Mouse (Mus musculus) adrenal gland, adult 18-20 months (tissue): ENCODE measurements around the gene Lypd3. TPM values are rescaled to one million over a fixed set of nuclear protein-coding genes. Genes with fewer than 3 reads are reported as not detected.

Source experiments
- DNase-seq, 2 experiments: peaks; one replicate each; pipeline ENCODE4 v3.0.0; 2021 to 2022; ENCODE audit warnings: low spot score in 2 of 2
- long read RNA-seq, 2 experiments: library from polyadenylated mRNA; stranded (forward); transcript quantifications; one replicate each; pipeline ENCODE4 v2.0.0; 2021
- total RNA-seq, 2 experiments: library from RNA; stranded (reverse); gene quantifications; 1 replicate in 1 of 2; 2 replicates in 1 of 2; pipeline ENCODE4 v1.2.3; 2021

Lypd3 gene
- under 1 TPM in 1 of 2 experiments, not detected in 1; 0.50 TPM for total RNA-seq
- long read RNA-seq, experiment 1, result 0 reads
- long read RNA-seq, experiment 2, partial matches to known transcripts, result 2 of 2 reads
- long read RNA-seq, experiment 2, other reads (novel, unspliced or antisense), result 0 of 2 reads

DNA sequence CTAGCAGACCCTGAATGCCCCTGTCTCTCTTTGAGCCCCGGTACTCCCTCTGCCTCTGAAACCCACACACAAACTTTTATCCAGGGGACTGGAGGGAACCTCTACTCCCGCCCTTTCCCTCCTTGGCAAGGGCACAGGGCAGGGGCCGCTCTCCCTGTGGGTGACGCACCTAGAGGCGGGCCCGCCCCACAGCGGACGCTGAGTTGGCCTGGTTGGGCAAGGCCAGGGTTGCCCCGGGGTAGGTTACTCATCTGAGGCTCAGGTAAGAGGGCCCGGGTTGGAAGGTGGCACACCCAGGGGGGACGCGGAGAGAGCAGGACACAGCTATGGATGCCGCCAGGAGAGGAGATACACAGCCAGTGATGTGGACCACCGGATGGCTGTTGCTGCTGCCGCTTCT is at the start of gene Lypd3:
TSS of gene Lypd3 (plus strand) at position 287 of the 400 bp plus-strand sequence.
- DNase-seq, result no peak

DNA sequence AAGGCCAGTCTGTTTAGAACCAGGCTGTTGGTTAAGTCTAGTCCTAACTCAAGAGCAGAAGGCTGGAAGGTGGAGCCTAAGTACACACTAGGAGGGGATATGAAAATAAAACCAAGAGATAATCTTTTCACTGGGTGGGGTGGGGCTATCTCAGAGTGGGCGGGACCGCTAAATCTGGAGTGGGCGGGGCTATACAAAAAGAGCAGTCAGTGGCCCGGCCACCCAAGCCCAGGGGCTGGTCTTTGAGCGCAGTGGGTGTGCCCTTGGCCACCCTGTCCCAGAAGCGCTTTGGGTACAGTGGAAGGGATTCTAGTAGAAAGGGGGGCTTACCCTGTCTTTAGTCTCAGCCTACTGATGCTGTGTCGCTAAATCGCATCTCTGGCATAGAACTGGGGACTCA is 49.5 kb upstream of the Lypd3 start:
- DNase-seq, result no peak

GRCm38 (mm10) chr7:24587330-24588105 is 48.8 kb upstream of the Lypd3 start, which contains the start of the genes Ethe1 and Zfp575:
Gene Ethe1 (plus strand): TSS chr7:24587543.
Gene Zfp575 (minus strand): TSS chr7:24587641.
- DNase-seq, result no peak

DNA sequence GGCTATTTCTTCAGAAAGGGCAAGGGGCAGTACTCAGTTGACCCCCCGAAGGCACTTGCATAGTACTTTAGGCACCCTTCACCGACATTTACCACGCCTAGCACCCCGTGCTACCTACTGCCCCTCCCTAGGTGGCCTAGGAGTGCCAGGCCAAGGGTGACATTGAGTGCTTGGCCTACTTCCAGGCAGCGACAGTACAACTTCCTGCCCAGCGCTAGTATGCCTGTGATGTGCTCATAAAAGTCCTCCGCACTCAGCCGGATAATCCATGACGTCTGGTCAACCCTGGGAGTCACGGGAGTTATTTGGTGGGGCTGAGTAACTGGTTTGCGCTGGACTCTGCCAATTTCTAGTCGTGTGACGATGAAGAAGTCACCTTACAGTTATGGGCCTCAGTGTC is 48.0 kb upstream of the Lypd3 start:
- peak in 1 of 2 experiments; percentile 50 for DNase-seq

- DNase-seq, result no peak
These were observed 44.6 kb upstream of the Lypd3 start for GRCm38 (mm10) chr7:24591735-24592134.

- no peak for DNase-seq
These were observed 44.2 kb upstream of the Lypd3 start for GRCm38 (mm10) chr7:24592163-24592562.

GRCm38 (mm10) chr7:24592781-24593180 is 43.6 kb upstream of the Lypd3 start:
- no peak for DNase-seq

DNA sequence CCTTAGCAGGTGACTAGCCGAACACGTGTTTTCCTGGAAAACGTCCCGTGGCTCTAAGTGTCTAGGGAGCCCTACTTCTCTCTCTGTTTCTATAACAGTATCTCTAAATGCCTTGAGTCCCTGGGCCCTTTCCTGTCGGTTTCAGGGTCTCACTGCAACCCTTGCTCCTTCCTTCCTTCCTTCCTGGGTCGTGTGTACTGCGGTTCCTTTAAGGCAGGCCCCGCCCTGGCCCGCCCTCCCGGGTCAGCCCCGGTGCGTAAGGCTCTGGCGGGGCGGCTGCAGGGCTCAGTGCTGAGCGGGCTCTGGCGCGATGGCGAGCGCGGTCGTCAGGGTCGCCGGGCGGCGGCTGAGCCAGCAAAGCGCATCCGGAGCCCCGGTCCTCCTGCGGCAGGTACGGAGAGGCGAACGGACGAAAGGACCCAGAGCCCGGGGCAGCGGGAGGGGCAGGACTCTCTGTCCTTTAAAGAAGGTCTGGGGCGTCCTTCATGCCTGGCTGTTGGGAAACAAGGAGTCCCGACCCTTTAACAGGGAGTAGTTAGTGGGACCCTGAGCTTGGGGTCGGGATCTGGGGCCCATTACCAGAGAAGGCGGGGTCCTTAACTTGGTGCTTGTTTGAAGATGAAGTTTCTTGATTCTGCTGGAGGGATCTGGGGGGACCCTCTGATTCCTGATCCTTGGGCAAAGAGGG is 42.6 kb upstream of the Lypd3 start:
- peak; percentile 79 to 83 for DNase-seq

- DNase-seq, result no peak
These were observed 42.0 kb upstream of the Lypd3 start for GRCm38 (mm10) chr7:24594309-24594803.

DNA sequence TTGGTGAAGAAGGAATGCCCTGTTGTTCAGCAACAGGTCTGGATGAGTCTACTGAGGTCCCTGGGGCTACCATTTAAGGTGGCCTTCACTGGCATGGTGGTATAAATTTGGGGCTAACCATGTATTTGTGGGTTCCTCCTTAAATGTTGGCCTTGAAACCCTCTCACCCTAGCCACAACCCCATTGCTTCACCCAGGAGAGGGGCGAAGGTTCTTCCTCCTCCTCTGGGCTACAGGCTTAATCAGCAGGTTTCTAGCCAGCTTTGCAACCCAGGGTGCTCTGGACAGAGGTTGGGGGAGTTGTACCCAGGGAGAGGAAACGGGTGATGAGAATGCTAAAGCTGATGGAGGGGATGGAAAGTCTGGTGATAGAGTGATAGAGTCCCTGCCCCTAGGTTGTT is 40.9 kb upstream of the Lypd3 start:
- DNase-seq, result no peak

DNA sequence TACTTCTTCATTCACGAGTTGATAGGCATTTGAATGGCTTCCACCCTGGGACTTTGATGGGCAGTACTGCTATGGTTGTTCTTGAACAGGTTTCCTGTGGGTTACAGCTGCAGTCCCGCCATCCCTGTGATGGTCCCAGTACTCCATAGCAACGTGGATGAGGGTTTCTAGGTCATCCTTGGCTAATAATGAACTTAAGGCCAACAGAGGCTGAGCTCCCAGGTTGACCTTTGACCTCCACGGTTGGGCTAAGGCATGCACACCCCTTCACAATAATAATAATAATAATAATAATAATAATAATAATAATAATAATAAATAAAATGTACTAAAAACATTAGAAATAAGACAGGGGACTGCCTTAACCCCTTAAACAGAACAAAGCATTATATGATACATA is 38.2 kb upstream of the Lypd3 start:
- DNase-seq, result no peak

GRCm38 (mm10) chr7:24599211-24600067 is 36.9 kb upstream of the Lypd3 start:
- DNase-seq, result no peak

DNA sequence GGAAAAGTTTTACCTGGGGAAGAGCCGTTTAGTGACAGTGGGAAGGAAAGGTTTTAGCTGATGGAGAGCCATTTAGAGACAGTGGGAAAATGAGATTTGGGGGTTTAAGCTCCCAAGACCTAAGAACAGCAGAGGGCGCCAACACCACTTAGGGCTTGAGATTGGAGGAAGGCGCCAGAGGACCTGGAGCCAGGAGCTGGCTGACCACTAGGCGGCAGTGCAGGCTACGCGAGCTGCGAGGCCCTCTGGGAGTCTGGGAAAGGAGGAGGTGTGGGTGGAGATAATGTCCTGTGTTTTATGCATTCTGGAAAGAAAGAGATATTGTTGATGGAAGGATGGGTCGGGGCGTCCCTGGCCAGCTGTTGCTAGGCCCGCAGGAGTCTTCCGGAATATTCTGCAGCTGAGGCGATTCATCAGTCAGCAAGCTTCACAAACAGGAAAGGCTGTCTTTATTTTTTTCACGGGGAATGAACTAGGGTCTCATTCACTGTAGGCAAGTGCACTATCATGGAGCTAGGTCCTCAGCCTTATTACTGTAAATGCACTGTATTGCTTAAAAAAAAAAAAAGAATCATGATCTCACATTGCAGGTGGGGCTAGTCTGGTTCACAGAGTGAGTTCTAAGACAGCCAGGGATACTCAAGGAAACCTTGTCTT is 35.3 kb upstream of the Lypd3 start:
- DNase-seq, result peak; percentile 95 to 98

DNA sequence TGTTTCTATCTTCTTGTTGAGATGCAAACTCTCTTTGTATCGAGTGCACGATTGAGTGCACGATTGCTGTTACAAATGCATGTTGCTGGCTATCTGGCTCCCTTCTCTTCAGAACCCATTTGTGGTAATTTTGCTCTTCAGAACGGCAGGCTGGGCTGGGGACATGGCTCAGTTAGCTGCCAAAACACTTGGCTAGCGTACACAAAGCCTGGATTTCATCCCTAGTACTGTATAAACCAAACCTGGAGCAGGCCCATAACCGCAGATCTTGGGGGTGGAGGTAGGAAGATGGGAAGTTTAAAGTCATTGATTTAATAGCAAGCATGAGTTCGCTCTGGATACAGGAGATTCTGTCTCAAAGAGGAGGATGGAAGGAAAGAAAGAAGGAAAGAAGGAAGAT is 30.8 kb upstream of the Lypd3 start:
- DNase-seq, result no peak

DNA sequence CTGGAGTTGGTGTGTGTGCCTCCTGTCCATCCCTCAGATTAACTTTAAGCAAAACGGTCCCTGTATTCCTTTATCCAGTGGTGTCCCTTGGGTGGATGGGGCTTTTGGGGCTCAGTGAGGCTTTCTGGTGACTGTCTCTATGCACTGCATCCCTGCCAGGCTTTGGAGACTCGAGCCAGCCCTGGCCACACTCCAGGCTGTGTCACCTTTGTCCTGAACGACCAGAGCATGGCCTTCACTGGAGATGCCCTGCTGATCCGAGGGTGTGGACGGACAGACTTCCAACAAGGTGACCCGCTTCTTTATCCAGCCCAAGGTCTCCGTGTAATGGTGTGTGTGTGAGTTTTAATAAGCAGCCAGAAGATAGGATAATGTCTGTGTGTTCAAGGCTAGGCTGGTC is 30.3 kb upstream of the Lypd3 start:
- DNase-seq, result no peak

DNA sequence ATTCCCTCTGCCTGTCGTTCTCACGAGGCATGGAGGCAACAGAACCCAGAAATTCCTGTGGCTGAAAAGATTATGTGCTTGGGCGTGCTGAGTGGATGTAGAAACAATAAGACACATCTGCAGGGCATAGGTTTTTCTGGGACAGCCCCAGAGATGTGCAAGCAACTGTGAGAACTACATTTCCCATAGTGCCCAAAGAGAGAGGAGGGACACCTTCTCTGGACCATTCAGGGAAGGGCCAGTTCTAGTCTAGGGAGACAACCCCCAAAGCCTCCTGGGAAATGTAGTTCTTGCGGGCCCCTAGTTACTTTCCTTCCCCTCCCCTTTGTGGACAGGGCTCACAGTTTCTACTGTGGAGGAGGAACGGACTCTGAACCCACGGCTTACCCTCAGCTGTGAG is 28.3 kb upstream of the Lypd3 start:
- no peak for DNase-seq

DNA sequence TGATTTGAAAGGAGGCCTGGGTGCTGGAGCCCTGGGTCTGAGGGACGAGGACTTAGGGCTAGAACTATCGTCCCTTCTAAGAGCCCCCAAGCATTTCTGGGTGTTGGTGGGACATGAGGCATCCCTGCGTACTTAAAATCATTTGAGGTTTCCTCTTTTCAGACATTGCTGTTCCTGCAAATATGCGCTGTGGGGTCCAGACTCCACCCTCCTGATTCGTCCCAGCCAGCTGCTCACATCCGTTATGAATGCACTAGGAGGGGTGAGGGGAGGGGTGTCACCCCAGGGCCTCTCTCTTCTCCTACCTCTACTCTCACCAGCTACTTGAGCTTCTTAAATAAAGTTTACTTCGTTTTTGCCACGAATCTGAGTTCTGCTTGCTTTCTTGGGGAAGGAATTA is 27.8 kb upstream of the Lypd3 start:
- DNase-seq, result no peak

DNA sequence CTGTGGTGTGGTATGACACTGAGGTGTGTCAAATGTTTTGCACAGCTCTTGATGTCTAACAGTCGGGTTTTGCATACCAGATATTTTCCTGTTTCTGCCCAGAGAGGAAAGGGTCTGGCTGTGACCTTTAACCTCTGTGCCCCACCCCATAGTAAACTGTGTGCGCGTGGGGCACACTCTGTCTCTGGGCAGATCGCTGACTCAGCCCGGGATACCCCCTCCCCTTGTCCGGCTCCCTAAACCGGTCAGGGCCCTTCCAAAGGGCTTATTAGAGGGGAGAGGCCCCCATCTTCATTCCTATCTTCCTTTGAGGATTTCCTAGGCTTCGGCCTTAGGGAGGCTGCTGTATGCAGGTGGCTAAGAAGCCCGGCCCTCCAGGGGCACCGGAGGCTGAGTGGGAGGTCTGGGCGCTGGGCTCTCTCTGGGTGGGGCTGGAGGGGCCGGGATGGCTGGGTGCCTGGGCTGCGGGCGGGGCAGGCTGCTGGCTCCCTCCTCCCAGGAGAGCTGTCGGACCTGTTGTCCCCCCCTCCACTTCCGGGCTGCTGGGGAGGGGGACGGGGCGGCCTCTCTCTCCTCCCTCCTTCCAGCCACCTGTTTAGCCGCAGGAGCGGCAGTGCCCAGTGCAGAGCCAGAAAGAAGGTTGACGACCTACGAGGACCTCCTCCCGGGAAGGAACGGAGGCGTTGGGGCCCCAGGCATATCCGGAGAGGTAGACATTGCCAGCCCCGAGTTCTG is 26.0 kb upstream of the Lypd3 start, which contains the start of gene Phldb3:
TSS of gene Phldb3 (plus strand) at position 620 of the 735 bp plus-strand sequence.
- peak in 1 of 2 experiments; percentile 27 for DNase-seq

GRCm38 (mm10) chr7:24610879-24611494 is 25.4 kb upstream of the Lypd3 start:
- peak; percentile 93 to 94 for DNase-seq
